In the genomic region with DNA sequence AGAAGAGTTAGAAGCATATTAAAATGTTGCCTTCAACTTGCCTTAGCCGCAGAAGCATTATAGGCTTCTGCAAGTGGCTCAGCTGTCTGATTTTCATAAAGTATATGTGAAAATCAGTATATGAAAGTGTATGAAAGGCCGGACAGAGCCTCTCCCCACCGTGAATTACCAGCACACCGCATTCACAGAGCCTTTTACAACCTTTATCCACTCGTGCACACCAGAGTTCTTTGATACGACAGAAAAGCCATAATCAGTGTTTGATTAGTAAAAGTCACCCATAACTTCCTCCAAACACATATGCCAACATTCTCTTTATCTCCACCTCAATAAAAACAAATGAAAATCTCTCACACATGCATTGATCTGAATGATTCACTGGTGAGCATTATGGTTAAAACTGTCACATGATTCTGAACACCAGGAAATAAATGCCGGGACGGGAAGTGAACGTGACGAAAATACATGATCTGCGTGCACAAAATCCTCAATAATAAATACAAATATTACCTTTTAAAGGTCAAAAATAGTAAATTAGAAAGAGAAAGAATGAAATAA, we compare ENCODE assay signal across 36 mouse cellular contexts. TPM values are rescaled to one million over a fixed set of nuclear protein-coding genes. Genes with fewer than 3 reads are reported as not detected.
"Had no signal": no experiment of that assay in that cellular context is flagged by ENCODE, and none has a peak within 500 bp of the region (broad histone marks: within the 10 kb centered on the region; RNA-seq: fewer than 3 reads in every experiment).

No protein-coding gene starts in this region.

- H3K27ac ChIP-seq: limb, embryonic 10.5 days; limb, embryonic 12.5 days; limb, embryonic 13.5 days; limb, embryonic 15.5 days; liver, embryonic 12.5 days; liver, embryonic 13.5 days; liver, embryonic 14.5 days; liver, embryonic 15.5 days; lung, embryonic 15.5 days; macrophage; midbrain, embryonic 10.5 days; midbrain, embryonic 12.5 days; midbrain, embryonic 13.5 days; midbrain, embryonic 15.5 days had no signal

- H3K36me3 ChIP-seq: limb, embryonic 10.5 days; limb, embryonic 12.5 days; limb, embryonic 13.5 days; limb, embryonic 15.5 days; liver, embryonic 12.5 days; liver, embryonic 13.5 days; liver, embryonic 15.5 days; lung, embryonic 15.5 days; midbrain, embryonic 10.5 days; midbrain, embryonic 12.5 days; midbrain, embryonic 13.5 days; midbrain, embryonic 15.5 days had no signal

- ATAC-seq: liver, embryonic 12.5 days; liver, postnatal 0 days; lung, postnatal 0 days; midbrain, embryonic 13.5 days; midbrain, embryonic 15.5 days; midbrain, embryonic 16.5 days had no signal

- H3K4me3 ChIP-seq: limb, embryonic 10.5 days; limb, embryonic 12.5 days; limb, embryonic 13.5 days; limb, embryonic 15.5 days; liver, embryonic 12.5 days; liver, embryonic 13.5 days; liver, embryonic 15.5 days; lung, embryonic 15.5 days; megakaryocyte, embryonic 14.5 days; midbrain, embryonic 10.5 days; midbrain, embryonic 12.5 days; midbrain, embryonic 13.5 days; midbrain, embryonic 15.5 days; myocyte had no signal

- H3K4me2 ChIP-seq: limb, embryonic 12.5 days; limb, embryonic 13.5 days; limb, embryonic 15.5 days; liver, embryonic 11.5 days; liver, embryonic 12.5 days; liver, embryonic 13.5 days; liver, embryonic 15.5 days; lung, embryonic 14.5 days; lung, embryonic 15.5 days; midbrain, embryonic 11.5 days; midbrain, embryonic 12.5 days; midbrain, embryonic 13.5 days; midbrain, embryonic 15.5 days had no signal

- H3K9me3 ChIP-seq: limb, embryonic 10.5 days; limb, embryonic 12.5 days; limb, embryonic 13.5 days; limb, embryonic 15.5 days; liver, embryonic 12.5 days; liver, embryonic 13.5 days; liver, embryonic 15.5 days; lung, embryonic 15.5 days; megakaryocyte, embryonic 14.5 days; midbrain, embryonic 10.5 days; midbrain, embryonic 12.5 days; midbrain, embryonic 13.5 days; midbrain, embryonic 15.5 days had no signal

- H3K4me1 ChIP-seq: limb, embryonic 15.5 days; liver, embryonic 13.5 days; liver, embryonic 15.5 days; lung, embryonic 15.5 days; midbrain, embryonic 10.5 days; midbrain, embryonic 12.5 days; midbrain, embryonic 13.5 days; midbrain, embryonic 15.5 days had no signal

- DNase-seq: left cerebral cortex, postnatal 4 days; liver; liver, embryonic 13.5 days; liver, postnatal 0 days; lung, adult 18-20 months; lung, adult 2 months; lung, embryonic 14.5 days; lung, postnatal 10 days; lung, postnatal 14 days; lung, postnatal 36 days; lung, postnatal 4 days; midbrain, embryonic 14.5 days had no signal

- H3K9ac ChIP-seq: limb, embryonic 12.5 days; limb, embryonic 13.5 days; limb, embryonic 15.5 days; liver, embryonic 12.5 days; liver, embryonic 13.5 days; liver, embryonic 14.5 days; liver, embryonic 15.5 days; liver, postnatal 0 days; lung, embryonic 14.5 days; lung, embryonic 15.5 days; midbrain, embryonic 12.5 days; midbrain, embryonic 13.5 days; midbrain, embryonic 15.5 days had no signal

- H3K27me3 ChIP-seq: limb, embryonic 12.5 days; limb, embryonic 13.5 days; limb, embryonic 15.5 days; liver, embryonic 12.5 days; liver, embryonic 13.5 days; liver, embryonic 15.5 days; lung, embryonic 15.5 days; megakaryocyte, embryonic 14.5 days; midbrain, embryonic 12.5 days; midbrain, embryonic 13.5 days; midbrain, embryonic 15.5 days had no signal

RNA-seq across cellular contexts. Expression of gene Plscr2, which starts 40.4 kb away (rescaled TPM):
- polyA plus RNA-seq: limb, embryonic 10.5 days; macrophage had no signal

RNA-seq across cellular contexts. Expression of gene Plscr5, which starts 42.2 kb away (rescaled TPM):
- polyA plus RNA-seq: limb, embryonic 10.5 days; limb, embryonic 11.5 days; limb, embryonic 12.5 days; limb, embryonic 13.5 days; limb, embryonic 14.5 days; limb, embryonic 15.5 days; liver, adult 2 months; liver, embryonic 11.5 days; liver, embryonic 12.5 days; liver, embryonic 13.5 days; liver, embryonic 14.5 days; liver, embryonic 15.5 days; liver, embryonic 16.5 days; liver, postnatal 0 days; lung, adult 2 months; lung, embryonic 14.5 days; lung, embryonic 15.5 days; lung, embryonic 16.5 days; lung, postnatal 0 days; macrophage; midbrain, embryonic 10.5 days; midbrain, embryonic 11.5 days; midbrain, embryonic 12.5 days; midbrain, embryonic 13.5 days; myocyte had no signal
